Mouse (Mus musculus) T-helper 2 cell (primary cell): ENCODE measurements around the gene Kcng1.

ENCODE experiments used
- in situ Hi-C: fragments of 300-600 bp; cut with MboI, MseI; formaldehyde crosslinking; loops from one replicate; pipeline ENCODE4 v1.15.1; 2025; ENCODE audit warnings: high pct_unique_total_duplicates

Gene Kcng1

GRCm38 (mm10) chr2:168260900-168261299 lies 20.6 kb downstream of the Kcng1 start:
- in situ Hi-C loops = no loop called here

- in situ Hi-C loops = no loop called here
These were observed 21.4 kb downstream of the Kcng1 start for GRCm38 (mm10) chr2:168260124-168260523.

- in situ Hi-C loops = loop anchor here (10.0 kb wide), 1 partner anchor 376 kb away; no protein-coding TSS in a partner anchor
These were observed 22.5 kb downstream of the Kcng1 start for GRCm38 (mm10) chr2:168259046-168259445.

GRCm38 (mm10) chr2:168257188-168257587 lies 24.3 kb downstream of the Kcng1 start:
- in situ Hi-C loops = loop anchor here (10.0 kb wide), 1 partner anchor 378 kb away; no protein-coding TSS in a partner anchor

- in situ Hi-C loops = loop anchor here (10.0 kb wide), 1 partner anchor 378 kb away; no protein-coding TSS in a partner anchor
These were observed 25.0 kb downstream of the Kcng1 start for GRCm38 (mm10) chr2:168256506-168256905.

GRCm38 (mm10) chr2:168253822-168254221 lies 27.7 kb downstream of the Kcng1 start:
- in situ Hi-C loops = loop anchor here (5.0 to 10.0 kb wide), 2 partner anchors 188 to 381 kb away; no protein-coding TSS in a partner anchor

GRCm38 (mm10) chr2:168252639-168253292 lies 28.8 kb downstream of the Kcng1 start:
- in situ Hi-C loops = loop anchor here (5.0 to 10.0 kb wide), 2 partner anchors 190 to 382 kb away; no protein-coding TSS in a partner anchor

- in situ Hi-C loops = loop anchor here (5.0 to 10.0 kb wide), 2 partner anchors 192 to 385 kb away; no protein-coding TSS in a partner anchor
These were observed 31.3 kb downstream of the Kcng1 start for GRCm38 (mm10) chr2:168250270-168250669.

GRCm38 (mm10) chr2:168248856-168249245 lies 32.7 kb downstream of the Kcng1 start:
- in situ Hi-C loops = no loop called here

GRCm38 (mm10) chr2:168248167-168248855 lies 33.2 kb downstream of the Kcng1 start:
- in situ Hi-C loops = no loop called here

GRCm38 (mm10) chr2:168245571-168245970 lies 36.0 kb downstream of the Kcng1 start:
- in situ Hi-C loops = no loop called here

- in situ Hi-C loops = no loop called here
These were observed 38.3 kb downstream of the Kcng1 start for GRCm38 (mm10) chr2:168243278-168243677.

- in situ Hi-C loops = no loop called here
These were observed 38.7 kb downstream of the Kcng1 start for GRCm38 (mm10) chr2:168242841-168243240.

GRCm38 (mm10) chr2:168238335-168238734 lies 43.2 kb downstream of the Kcng1 start:
- in situ Hi-C loops = no loop called here

GRCm38 (mm10) chr2:168233286-168233685 lies 48.2 kb downstream of the Kcng1 start:
- in situ Hi-C loops = no loop called here

- in situ Hi-C loops = no loop called here
These were observed 50.1 kb downstream of the Kcng1 start for GRCm38 (mm10) chr2:168231471-168231829.

- in situ Hi-C loops = no loop called here
These were observed 50.6 kb downstream of the Kcng1 start for GRCm38 (mm10) chr2:168230773-168231470.

- in situ Hi-C loops = no loop called here
These were observed 51.4 kb downstream of the Kcng1 start, which contains the start of the genes Gm20716, Dpm1 and Mocs3 for GRCm38 (mm10) chr2:168230026-168230728. TSS of gene Gm20716 (minus strand) at chr2:168230364. TSS of gene Dpm1 (minus strand) at chr2:168230591. TSS of gene Mocs3 (plus strand) at chr2:168230622.

GRCm38 (mm10) chr2:168229116-168230025 lies 52.2 kb downstream of the Kcng1 start:
- in situ Hi-C loops = loop anchor here (10.0 kb wide), 1 partner anchor 115 kb away; no protein-coding TSS in a partner anchor

- in situ Hi-C loops = loop anchor here (10.0 to 25.0 kb wide), 2 partner anchors 109 to 1939 kb away; no protein-coding TSS in a partner anchor
These were observed 58.2 kb downstream of the Kcng1 start for GRCm38 (mm10) chr2:168223326-168223725.
